Mouse (Mus musculus): Measurements from ENCODE around the gene Slc30a6. TPM values are rescaled to one million over a fixed set of nuclear protein-coding genes. Genes with fewer than 3 reads are reported as not detected.

Gene Slc30a6
- polyA plus RNA-seq, 1 experiment from 2014 or later, result 39.2 TPM

DNA sequence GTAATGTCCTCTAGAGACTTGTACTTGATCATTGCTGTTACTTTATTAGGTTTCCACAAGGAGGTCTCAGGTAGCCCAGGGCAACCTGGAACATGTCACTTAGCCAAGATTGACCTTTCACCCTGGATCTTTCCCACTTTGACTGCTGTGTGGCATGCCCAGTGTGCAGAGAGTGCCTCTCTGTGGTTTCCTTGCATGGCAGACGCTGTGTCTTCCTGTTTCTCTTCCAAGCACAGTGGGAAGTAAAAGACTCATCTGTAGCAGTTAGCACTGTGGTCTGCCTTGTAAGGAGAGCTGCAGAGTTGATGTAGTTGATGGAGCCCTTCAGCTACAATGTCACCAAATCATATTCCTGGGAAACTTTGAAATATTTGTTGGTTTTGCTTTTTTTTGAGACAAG is 19.3 kb downstream of the Slc30a6 start:
- 83% methylated on average over 1 of the region's 1 CpGs for WGBS
- H3K4me1 ChIP-seq, result no peaks in the 10 kb centered on the region
- no peak for DNase-seq (ENCODE audit: low spot score)
- H3K4me3 ChIP-seq, result no peak overlapping the region
- H3K27me3 ChIP-seq (ENCODE audit: low read depth, poor library complexity, severe bottlenecking), result no peaks in the 10 kb centered on the region
- no peak overlapping the region for H3K27ac ChIP-seq
- H3K36me3 ChIP-seq, result peaks cover 95% of the 10 kb centered on the region
- H3K9me3 ChIP-seq (replicated peaks), result no peaks in the 10 kb centered on the region

DNA sequence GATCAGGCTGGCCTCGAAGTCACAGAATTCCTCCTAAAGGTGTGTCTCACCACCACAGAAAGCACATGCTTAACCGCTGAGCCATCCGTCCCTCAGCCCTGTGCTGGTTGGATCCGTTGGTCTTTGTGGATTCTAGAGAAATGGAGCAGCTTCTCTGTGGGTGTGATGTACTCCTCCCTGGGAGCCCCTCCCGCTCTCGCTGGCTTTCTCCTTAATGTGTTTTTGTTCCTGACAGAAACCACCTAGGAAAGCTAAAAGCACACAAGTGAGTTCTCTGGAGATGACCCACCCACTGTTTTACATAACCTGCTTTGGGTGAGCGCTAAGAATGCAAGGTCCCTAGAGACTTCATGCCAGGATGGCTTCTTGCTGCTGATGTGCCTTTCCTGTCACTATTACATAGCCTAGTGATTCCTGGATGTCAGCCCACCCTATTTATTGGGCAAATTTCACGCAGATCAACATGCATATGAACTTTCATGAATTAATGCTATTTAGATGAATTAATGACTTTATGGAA is 21.5 kb downstream of the Slc30a6 start:
- 94% methylated on average over 8 of the region's 8 CpGs for WGBS
- peaks cover 96% of the 10 kb centered on the region for H3K36me3 ChIP-seq

DNA sequence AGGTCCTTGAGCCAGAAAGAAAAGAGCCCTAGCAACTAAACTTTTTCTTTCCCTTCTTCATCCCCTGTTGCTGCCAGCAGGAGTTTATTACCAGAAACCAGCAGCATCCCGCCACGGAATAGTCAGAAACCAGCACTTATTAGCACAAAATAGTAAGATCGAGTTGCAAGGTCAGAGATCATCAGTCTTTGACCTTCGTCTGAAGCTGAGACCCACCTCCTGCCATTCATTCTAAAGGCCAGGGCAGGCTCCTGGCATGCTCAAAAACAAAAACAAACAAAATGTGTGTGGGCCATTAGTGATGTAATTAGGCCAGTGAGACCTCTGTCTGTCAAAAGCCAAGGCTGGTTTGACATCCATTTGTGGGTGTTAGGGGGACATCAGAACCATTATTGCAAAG is 22.8 kb downstream of the Slc30a6 start:
- H3K27me3 ChIP-seq (ENCODE audit: low read depth, poor library complexity, severe bottlenecking), result no peaks in the 10 kb centered on the region
- H3K4me3 ChIP-seq, result no peak overlapping the region
- no peaks in the 10 kb centered on the region for H3K9me3 ChIP-seq (replicated peaks)
- no peak overlapping the region for H3K27ac ChIP-seq
- H3K4me1 ChIP-seq, result no peaks in the 10 kb centered on the region
- H3K36me3 ChIP-seq, result peaks cover 96% of the 10 kb centered on the region
- WGBS, result 53% methylated on average over 4 of the region's 4 CpGs
- no peak for DNase-seq (ENCODE audit: low spot score)

More for the DNA sequence above, 21.5 kb downstream of the Slc30a6 start:
- Histone ChIP-seq H3K4me1 (no peaks in the 10 kb centered on the region), H3K9me3 (replicated peaks) (no peaks in the 10 kb centered on the region), H3K27ac (no peak overlapping the region), H3K4me3 (no peak overlapping the region), H3K27me3 (ENCODE audit: low read depth, poor library complexity, severe bottlenecking) (no peaks in the 10 kb centered on the region)
- no peak for DNase-seq (ENCODE audit: low spot score)

DNA sequence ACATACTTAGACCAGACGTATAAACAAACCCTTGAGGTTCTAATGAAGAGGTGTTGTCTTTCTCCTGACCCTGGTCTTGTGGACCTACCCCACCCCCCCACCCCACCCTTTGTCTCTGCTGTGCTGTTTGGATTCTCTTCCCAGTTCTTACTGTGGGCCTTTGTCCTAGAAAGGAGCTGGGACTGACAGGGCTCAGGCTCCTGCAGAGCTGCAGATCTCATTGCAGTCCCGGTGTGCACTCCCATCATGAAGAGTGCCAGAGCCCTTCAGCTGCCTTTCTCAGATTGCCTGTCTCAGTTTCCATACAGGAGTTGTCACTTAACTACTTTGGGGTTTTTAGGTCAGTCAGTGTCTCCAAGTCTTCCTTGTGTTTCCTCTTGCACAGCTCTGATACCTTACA is 25.2 kb downstream of the Slc30a6 start:
- Histone ChIP-seq H3K4me1 (no peaks in the 10 kb centered on the region), H3K27me3 (ENCODE audit: low read depth, poor library complexity, severe bottlenecking) (no peaks in the 10 kb centered on the region), H3K4me3 (no peak overlapping the region), H3K36me3 (peaks cover 94% of the 10 kb centered on the region), H3K9me3 (replicated peaks) (no peaks in the 10 kb centered on the region), H3K27ac (no peak overlapping the region)
- DNase-seq (ENCODE audit: low spot score), result no peak
- WGBS, result 93% methylated on average over 2 of the region's 2 CpGs

DNA sequence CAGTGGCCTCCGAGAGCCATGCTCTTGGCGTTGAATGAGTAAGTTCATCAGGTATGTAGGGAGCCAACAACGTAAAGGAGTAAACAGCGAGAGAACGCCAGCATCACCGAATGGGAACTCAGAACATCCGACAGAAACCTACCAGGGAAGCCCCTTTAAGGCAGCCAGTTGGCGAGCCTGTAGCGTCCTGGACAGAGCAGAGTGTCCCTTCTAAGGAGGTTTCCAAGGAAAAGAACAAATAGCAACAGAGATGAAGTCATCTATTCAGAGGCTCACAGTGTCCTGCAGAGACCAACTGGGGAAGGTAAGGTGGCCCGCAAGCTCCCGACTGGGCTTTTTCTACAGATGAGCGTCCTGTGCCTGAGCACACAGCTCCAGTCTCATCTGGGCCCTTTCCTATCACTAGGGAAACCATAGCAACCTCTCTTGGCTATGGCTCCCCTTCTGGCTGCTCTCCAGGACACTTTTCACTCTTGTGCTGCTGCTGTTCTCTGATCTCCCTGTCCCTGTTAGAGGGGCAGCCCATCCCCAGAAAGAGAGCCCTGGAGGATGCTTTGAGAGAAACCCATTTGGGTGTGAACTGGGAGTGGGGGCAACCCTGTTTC is 29.1 kb downstream of the Slc30a6 start:
- H3K27me3 ChIP-seq (ENCODE audit: low read depth, poor library complexity, severe bottlenecking), result no peaks in the 10 kb centered on the region
- WGBS, result 91% methylated on average over 12 of the region's 12 CpGs
- DNase-seq (ENCODE audit: low spot score), result no peak
- H3K36me3 ChIP-seq, result peaks cover 88% of the 10 kb centered on the region
- H3K4me1 ChIP-seq, result no peaks in the 10 kb centered on the region
- no peak overlapping the region for H3K4me3 ChIP-seq
- H3K9me3 ChIP-seq (replicated peaks), result no peaks in the 10 kb centered on the region
- H3K27ac ChIP-seq, result no peak overlapping the region

DNA sequence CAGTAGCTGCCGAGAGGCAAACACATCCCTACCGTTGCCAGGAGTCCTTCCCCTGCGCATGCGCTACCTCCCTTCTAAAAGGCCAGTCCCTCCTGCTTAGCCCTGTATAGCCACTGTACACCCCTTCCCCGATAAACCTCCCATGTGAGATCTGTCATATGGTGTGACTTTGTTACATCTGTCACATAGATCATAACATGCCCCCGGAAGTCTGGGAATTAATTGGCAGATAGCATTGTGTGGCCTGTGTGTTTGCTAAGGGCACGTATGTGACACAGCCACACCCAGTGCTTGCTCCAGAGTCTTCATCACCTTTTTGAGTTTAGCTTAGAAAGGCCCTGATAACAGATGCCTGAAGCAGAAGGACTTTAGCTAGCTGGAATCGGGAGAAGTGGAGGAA is 34.7 kb downstream of the Slc30a6 start:
- H3K4me1 ChIP-seq, result no peaks in the 10 kb centered on the region
- WGBS, result 92% methylated on average over 8 of the region's 8 CpGs
- peaks cover 34% of the 10 kb centered on the region for H3K36me3 ChIP-seq
- H3K27me3 ChIP-seq (ENCODE audit: low read depth, poor library complexity, severe bottlenecking), result no peaks in the 10 kb centered on the region
- H3K27ac ChIP-seq, result no peak overlapping the region
- no peak overlapping the region for H3K4me3 ChIP-seq
- no peaks in the 10 kb centered on the region for H3K9me3 ChIP-seq (replicated peaks)
- no peak for DNase-seq (ENCODE audit: low spot score)

DNA sequence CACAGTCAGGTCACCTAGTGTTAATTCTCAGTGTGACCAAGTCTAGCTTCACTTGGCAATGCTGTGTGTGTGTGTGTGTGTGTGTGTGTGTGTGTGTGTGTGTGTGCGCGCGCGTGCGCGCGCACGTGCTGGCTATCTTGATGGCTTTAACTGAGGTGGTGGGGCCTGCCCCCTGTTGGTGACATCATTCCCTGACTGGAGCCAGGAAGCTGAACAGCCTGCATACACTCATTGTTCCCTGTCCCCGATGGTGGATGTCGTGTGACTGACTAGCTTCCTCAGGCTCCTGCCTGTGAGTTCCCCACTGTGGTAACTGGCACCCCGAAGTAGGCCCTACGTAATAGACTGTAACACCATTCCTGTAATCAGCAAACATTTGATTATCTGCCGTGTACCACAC is 36.1 kb downstream of the Slc30a6 start:
- Histone ChIP-seq H3K4me1 (no peaks in the 10 kb centered on the region), H3K9me3 (replicated peaks) (no peaks in the 10 kb centered on the region), H3K4me3 (no peak overlapping the region), H3K27me3 (ENCODE audit: low read depth, poor library complexity, severe bottlenecking) (no peaks in the 10 kb centered on the region), H3K36me3 (peaks cover 22% of the 10 kb centered on the region), H3K27ac (no peak overlapping the region)
- WGBS, result 71% methylated on average over 13 of the region's 13 CpGs
- no peak for DNase-seq (ENCODE audit: low spot score)

DNA sequence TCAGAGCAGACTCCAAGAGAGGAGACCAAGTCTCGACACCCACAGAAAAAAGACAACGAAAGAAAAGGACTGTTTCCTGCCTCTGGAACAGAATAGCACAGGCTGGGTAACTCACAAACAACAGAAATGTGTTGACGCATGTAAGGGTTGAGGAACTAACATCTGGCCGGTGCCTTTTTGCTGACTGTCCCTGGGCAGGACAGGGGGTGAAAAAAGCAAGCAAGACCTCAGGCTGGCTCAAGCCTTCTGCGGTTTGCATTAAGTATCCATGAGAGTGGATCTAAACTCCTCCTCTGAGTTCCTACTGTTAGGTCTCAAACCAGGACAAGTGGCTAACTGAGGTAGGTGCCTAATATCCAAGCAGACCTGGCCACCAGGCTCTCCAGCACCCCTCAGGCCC is 37.2 kb downstream of the Slc30a6 start:
- no peak for DNase-seq (ENCODE audit: low spot score)
- Histone ChIP-seq H3K36me3 (peaks cover 10% of the 10 kb centered on the region), H3K4me3 (no peak overlapping the region), H3K27ac (no peak overlapping the region), H3K27me3 (ENCODE audit: low read depth, poor library complexity, severe bottlenecking) (no peaks in the 10 kb centered on the region), H3K9me3 (replicated peaks) (no peaks in the 10 kb centered on the region), H3K4me1 (no peaks in the 10 kb centered on the region)
- 88% methylated on average over 5 of the region's 5 CpGs for WGBS

DNA sequence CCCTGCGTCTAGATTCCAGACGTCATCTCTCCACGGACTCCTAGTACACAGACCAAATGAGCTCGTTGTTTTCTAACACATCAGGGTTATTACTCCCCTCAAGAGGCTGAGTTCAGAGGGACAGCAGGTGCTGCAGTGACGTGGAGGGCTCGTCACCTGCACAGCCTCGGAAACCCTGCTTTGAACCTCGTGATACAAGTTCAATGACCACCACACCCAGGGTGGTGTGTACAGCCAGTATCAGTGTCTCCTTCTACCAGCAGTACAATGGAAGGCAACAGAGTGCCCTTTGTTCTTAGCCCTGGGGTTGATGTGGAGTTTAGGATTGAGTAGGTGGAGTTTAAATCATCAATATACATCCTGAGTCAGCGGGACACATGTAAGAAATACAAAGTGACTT is 42.4 kb downstream of the Slc30a6 start:
- H3K4me3 ChIP-seq, result no peak overlapping the region
- WGBS, result 89% methylated on average over 9 of the region's 9 CpGs
- no peaks in the 10 kb centered on the region for H3K27me3 ChIP-seq (ENCODE audit: low read depth, poor library complexity, severe bottlenecking)
- no peaks in the 10 kb centered on the region for H3K4me1 ChIP-seq
- H3K27ac ChIP-seq, result no peak overlapping the region
- H3K36me3 ChIP-seq, result no peaks in the 10 kb centered on the region
- H3K9me3 ChIP-seq (replicated peaks), result no peaks in the 10 kb centered on the region
- DNase-seq (ENCODE audit: low spot score), result no peak

DNA sequence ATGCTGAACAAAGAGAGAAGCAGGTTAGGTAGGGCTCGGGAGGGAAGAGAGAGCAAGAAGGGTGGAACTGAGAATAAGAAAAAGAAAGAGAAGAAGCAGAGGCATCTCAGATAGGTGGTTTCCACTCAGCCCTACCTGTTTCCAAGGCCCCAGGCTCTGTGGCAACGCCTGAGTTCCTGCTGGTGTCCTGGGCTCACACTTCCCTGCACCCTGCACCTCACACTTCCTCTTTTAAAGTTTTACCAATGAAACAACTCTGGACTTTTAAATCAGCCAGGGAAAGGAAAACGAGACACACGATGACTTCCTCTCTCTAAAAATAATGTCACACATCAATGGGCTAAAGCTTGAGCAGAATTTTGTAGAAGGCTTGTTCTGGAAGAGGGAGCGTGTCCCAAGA is 45.1 kb downstream of the Slc30a6 start:
- Histone ChIP-seq H3K4me1 (no peaks in the 10 kb centered on the region), H3K36me3 (no peaks in the 10 kb centered on the region), H3K4me3 (no peak overlapping the region), H3K27me3 (ENCODE audit: low read depth, poor library complexity, severe bottlenecking) (no peaks in the 10 kb centered on the region), H3K27ac (no peak overlapping the region), H3K9me3 (replicated peaks) (no peaks in the 10 kb centered on the region)
- 88% methylated on average over 5 of the region's 5 CpGs for WGBS
- DNase-seq (ENCODE audit: low spot score), result no peak

DNA sequence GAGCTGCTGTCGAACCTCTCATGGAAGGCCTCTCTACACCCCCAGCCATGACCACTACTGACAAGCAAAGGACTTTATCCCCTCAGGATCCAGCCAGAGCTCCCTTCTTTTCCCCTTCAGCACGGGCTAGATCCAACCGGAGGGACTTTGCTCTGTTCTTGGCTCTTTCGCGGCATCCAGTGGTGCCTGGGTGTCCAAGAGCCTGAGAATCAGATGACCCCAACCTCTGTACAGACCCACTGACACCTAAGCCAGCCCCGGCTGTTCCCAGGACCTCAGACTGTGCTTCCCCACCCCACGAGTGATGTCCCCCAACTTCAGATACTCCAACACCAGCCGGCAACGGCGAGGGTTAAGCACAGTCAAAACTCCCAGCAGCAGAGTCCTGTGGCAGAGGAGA is 54.4 kb downstream of the Slc30a6 start:
- DNase-seq (ENCODE audit: low spot score), result no peak
- H3K27me3 ChIP-seq (ENCODE audit: low read depth, poor library complexity, severe bottlenecking), result no peaks in the 10 kb centered on the region
- H3K27ac ChIP-seq, result no peak overlapping the region
- H3K4me1 ChIP-seq, result no peaks in the 10 kb centered on the region
- H3K36me3 ChIP-seq, result no peaks in the 10 kb centered on the region
- no peaks in the 10 kb centered on the region for H3K9me3 ChIP-seq (replicated peaks)
- H3K4me3 ChIP-seq, result no peak overlapping the region
- 91% methylated on average over 10 of the region's 10 CpGs for WGBS

DNA sequence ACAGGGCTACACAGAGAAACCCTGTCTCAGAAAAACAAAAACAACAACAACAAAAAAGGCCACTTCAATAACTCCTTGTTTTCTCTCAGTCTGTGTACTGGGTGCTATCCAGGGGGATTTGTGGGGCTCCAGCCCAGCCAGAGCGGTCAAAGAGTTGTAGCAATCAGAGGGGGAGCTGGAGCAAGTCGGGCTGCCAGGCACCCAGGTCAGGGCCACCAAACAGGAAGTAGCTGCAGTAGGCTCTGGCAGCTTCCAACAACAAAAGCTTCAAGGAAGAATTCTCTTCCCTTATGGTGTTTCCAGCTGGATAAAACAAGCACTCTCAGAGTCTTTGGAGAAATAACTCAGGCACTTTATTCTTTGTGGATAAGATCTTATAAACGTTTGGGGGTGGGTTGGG is 58.5 kb downstream of the Slc30a6 start:
- 87% methylated on average over 3 of the region's 3 CpGs for WGBS
- Histone ChIP-seq H3K36me3 (no peaks in the 10 kb centered on the region), H3K27ac (no peak overlapping the region), H3K9me3 (replicated peaks) (no peaks in the 10 kb centered on the region), H3K4me3 (no peak overlapping the region), H3K4me1 (no peaks in the 10 kb centered on the region), H3K27me3 (ENCODE audit: low read depth, poor library complexity, severe bottlenecking) (no peaks in the 10 kb centered on the region)
- DNase-seq (ENCODE audit: low spot score), result no peak

DNA sequence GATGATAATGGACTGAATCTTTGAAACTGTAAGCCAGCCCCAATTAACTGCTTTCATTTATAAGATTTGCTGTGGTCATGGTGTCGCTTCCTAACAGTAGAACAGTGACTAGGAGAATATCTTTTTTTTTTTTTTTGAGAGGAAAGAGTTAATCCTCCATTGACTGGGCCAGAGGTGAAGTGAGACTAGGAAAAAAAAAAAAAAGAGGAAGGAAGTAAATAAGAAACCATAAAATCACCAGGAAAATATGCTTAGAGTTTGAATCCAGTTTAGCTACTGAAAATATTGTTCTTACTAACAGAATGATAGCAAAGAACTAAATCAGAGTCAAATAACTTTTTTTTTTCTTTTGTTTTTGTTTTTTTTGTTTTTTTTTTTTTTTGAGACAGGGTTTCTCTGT is 59.3 kb downstream of the Slc30a6 start:
- no peak for DNase-seq (ENCODE audit: low spot score)
- Histone ChIP-seq H3K27me3 (ENCODE audit: low read depth, poor library complexity, severe bottlenecking) (no peaks in the 10 kb centered on the region), H3K9me3 (replicated peaks) (no peaks in the 10 kb centered on the region), H3K27ac (no peak overlapping the region), H3K4me1 (no peaks in the 10 kb centered on the region), H3K4me3 (no peak overlapping the region), H3K36me3 (no peaks in the 10 kb centered on the region)
- 93% methylated on average over 1 of the region's 1 CpGs for WGBS

DNA sequence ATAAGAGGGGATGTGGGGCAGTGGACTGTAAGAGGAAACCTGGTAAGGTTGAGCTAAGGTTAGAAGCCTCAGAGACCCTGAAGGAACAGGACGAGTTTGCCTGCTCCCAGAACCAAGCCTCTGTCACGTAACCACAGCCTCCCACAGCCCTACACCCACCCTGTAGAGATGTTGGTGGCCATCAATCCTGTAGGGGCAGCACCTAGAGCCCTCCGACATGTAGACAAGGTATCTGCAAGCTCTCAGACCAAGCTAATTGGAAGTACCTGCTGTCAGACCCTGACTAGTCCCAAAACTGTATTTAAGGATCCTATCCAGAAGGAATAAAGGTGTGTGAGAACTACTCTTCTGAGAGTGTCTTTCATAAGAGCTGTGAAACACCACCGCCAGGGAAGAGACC is 60.0 kb downstream of the Slc30a6 start:
- H3K27me3 ChIP-seq (ENCODE audit: low read depth, poor library complexity, severe bottlenecking), result no peaks in the 10 kb centered on the region
- no peak overlapping the region for H3K27ac ChIP-seq
- WGBS, result 90% methylated on average over 4 of the region's 4 CpGs
- H3K4me3 ChIP-seq, result no peak overlapping the region
- no peaks in the 10 kb centered on the region for H3K9me3 ChIP-seq (replicated peaks)
- DNase-seq (ENCODE audit: low spot score), result no peak
- no peaks in the 10 kb centered on the region for H3K4me1 ChIP-seq
- no peaks in the 10 kb centered on the region for H3K36me3 ChIP-seq

Data from limb, embryonic 10.5 days (tissue).